Mouse (Mus musculus) erythroblast, embryonic 14.5 days (primary cell): ENCODE measurements around the gene Pdp2. TPM values are rescaled to one million over a fixed set of nuclear protein-coding genes. Genes with fewer than 3 reads are reported as not detected.

Experiments
- H3K27me3 ChIP-seq: 2 replicates; pipeline ENCODE4 v1.6.1; 2012; ENCODE audit warnings: inconsistent platforms; ENCODE audit not compliant: control insufficient read depth
- H3K36me3 ChIP-seq: 2 replicates; pipeline ENCODE4 v1.6.1; 2012; ENCODE audit warnings: mild to moderate bottlenecking, inconsistent platforms; ENCODE audit not compliant: control insufficient read depth
- H3K4me1 ChIP-seq: 2 replicates; pipeline ENCODE4 v1.6.1; 2012; ENCODE audit warnings: inconsistent platforms; ENCODE audit not compliant: control insufficient read depth
- H3K4me3 ChIP-seq: replicated peaks from 2 replicates; pipeline ENCODE3; 2012; ENCODE audit warnings: moderate library complexity, mild to moderate bottlenecking, inconsistent platforms
- H3K9me3 ChIP-seq: 2 replicates; pipeline ENCODE4 v1.6.1; 2012; ENCODE audit warnings: low read length, inconsistent platforms, mixed read lengths; ENCODE audit not compliant: control insufficient read depth
- GATA1 ChIP-seq: IDR thresholded peaks from 2 replicates; pipeline ENCODE4 v1.6.1; 2012; ENCODE audit warnings: low read length, inconsistent platforms, mixed read lengths
- TAL1 ChIP-seq: IDR thresholded peaks from 3 replicates; pipeline ENCODE4 v1.6.1; 2012; ENCODE audit warnings: low read length, inconsistent platforms, mixed read lengths
- polyA plus RNA-seq: library from polyadenylated mRNA; stranded (reverse); fragments of >175 nt; gene quantifications from 2 replicates; pipeline ENCODE4 v1.2.3, GENCODE M21; 2012

Pdp2 gene
- 0.01 and 0.02 TPM in 2 replicates for polyA plus RNA-seq

GRCm38 (mm10) chr8:104591133-104591834 lies at the start of gene Pdp2:
Gene Pdp2, plus strand, starts transcription at chr8:104591451.
- H3K4me3 ChIP-seq = peak within 1 kb of the TSS; percentile 84
- peaks cover 22% of the 10 kb centered on the region for H3K36me3 ChIP-seq
- H3K27me3 ChIP-seq = no peaks in the 10 kb centered on the region
- TF ChIP-seq GATA1 (no peak), TAL1 (no peak)
- H3K4me1 ChIP-seq = peaks cover 31% of the 10 kb centered on the region
- no peaks in the 10 kb centered on the region for H3K9me3 ChIP-seq

DNA sequence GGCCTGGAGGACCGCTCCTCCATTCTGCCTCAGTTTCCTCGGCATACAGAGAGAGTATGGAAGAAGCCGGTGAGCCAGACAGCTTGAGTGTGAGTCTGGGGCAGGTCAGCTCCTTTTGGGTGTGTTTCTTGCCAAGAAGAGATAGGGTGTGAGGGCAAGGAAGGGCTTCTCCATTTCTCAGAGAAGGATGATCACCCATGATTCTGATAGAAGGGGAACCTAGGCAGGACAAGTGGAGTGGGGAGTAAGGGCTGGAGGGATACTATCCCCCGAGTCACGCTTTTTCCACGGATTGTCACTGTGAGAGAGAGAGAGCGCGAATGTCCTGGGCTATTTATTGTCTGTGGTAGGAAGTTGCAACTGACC lies 49.8 kb upstream of the Pdp2 start:
- peaks cover 10% of the 10 kb centered on the region for H3K4me1 ChIP-seq
- H3K9me3 ChIP-seq = peaks cover 4% of the 10 kb centered on the region; the same call in 1 of the 2 replicates
- H3K36me3 ChIP-seq = no peaks in the 10 kb centered on the region
- peaks cover 72% of the 10 kb centered on the region for H3K27me3 ChIP-seq
- H3K4me3 ChIP-seq = peak overlapping the region; percentile 40
- no peak for TF ChIP-seq GATA1
- no peak for TF ChIP-seq TAL1

DNA sequence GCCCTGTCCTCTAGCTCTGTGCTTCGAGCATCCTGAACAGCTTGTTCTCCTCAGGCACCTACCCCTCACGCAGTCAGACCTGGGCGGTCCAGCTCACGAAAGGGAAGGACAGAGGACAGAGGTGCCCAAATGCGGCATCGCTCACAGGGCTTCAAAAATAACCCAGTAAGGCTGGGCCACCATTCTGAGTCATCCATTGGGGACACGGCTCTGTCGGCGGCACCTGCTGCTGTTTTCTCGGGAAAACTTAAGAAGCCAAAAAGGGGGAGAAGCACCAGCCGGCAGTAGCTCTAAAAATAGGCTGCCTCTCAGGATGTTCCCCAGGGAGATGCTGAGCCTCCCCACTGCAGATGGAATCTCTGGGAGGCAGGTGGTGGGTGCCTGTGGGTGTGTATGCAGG lies 49.1 kb upstream of the Pdp2 start:
- TF ChIP-seq TAL1 (no peak), GATA1 (no peak)
- H3K27me3 ChIP-seq = peaks cover 72% of the 10 kb centered on the region

GRCm38 (mm10) chr8:104543440-104544045 lies 47.7 kb upstream of the Pdp2 start:
- Histone ChIP-seq H3K9me3 (peaks cover 4% of the 10 kb centered on the region; the same call in 1 of the 2 replicates), H3K27me3 (peaks cover 59% of the 10 kb centered on the region)
- no peak for TF ChIP-seq TAL1
- no peak for TF ChIP-seq GATA1

More for the DNA sequence above, 49.1 kb upstream of the Pdp2 start:
- peaks cover 4% of the 10 kb centered on the region; the same call in 1 of the 2 replicates for H3K9me3 ChIP-seq
- no peak overlapping the region for H3K4me3 ChIP-seq
- H3K36me3 ChIP-seq = no peaks in the 10 kb centered on the region
- H3K4me1 ChIP-seq = peaks cover 10% of the 10 kb centered on the region

DNA sequence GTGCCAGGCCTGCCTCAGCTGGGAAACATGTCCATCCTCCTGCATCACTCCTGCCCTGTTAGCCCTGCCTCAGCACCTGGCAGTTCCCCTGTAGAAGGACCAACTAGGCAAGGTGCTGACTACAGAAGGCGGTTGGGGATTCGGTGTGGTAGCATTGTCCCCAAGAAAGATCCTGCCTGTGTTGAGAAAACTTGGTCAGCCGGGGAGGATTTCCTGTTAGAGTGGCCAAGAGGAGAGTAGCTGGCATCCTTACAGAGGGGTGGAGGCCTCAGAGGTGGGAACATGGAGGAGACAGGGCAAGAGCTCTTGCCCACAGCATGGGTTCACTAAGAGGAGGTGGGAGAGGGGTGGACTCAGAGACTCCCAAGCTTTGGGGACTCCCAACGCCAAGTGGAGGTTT lies 36.1 kb upstream of the Pdp2 start:
- Histone ChIP-seq H3K27me3 (no peaks in the 10 kb centered on the region), H3K4me1 (no peaks in the 10 kb centered on the region), H3K9me3 (no peaks in the 10 kb centered on the region), H3K36me3 (no peaks in the 10 kb centered on the region), H3K4me3 (no peak overlapping the region)
- TF ChIP-seq TAL1 (no peak), GATA1 (no peak)

More at GRCm38 (mm10) chr8:104543440-104544045, 47.7 kb upstream of the Pdp2 start:
- Histone ChIP-seq H3K4me3 (no peak overlapping the region), H3K36me3 (no peaks in the 10 kb centered on the region), H3K4me1 (peaks cover 10% of the 10 kb centered on the region)

DNA sequence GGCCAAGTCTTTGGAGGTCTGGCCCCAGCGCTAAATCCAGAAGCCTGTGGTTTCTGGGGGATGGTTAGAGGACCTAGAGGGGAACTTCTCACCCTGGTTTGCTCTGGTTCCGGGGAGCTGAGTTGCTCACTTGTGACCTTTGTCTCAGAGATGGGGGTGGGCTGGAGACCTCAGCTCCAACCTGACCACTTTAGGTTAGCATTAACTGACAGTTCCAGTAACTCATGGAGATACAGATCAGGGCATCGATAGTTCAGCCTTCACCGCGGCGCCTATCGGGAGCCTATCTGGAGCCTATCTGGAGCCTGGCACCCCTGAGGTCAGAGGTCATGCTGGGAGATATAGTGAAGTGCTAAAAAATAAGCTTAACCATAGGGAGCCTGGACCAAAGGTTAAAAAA lies 34.0 kb upstream of the Pdp2 start:
- no peaks in the 10 kb centered on the region for H3K4me1 ChIP-seq
- no peak overlapping the region for H3K4me3 ChIP-seq
- TF ChIP-seq TAL1 = no peak
- TF ChIP-seq GATA1 = no peak
- H3K9me3 ChIP-seq = no peaks in the 10 kb centered on the region
- no peaks in the 10 kb centered on the region for H3K36me3 ChIP-seq
- H3K27me3 ChIP-seq = no peaks in the 10 kb centered on the region

DNA sequence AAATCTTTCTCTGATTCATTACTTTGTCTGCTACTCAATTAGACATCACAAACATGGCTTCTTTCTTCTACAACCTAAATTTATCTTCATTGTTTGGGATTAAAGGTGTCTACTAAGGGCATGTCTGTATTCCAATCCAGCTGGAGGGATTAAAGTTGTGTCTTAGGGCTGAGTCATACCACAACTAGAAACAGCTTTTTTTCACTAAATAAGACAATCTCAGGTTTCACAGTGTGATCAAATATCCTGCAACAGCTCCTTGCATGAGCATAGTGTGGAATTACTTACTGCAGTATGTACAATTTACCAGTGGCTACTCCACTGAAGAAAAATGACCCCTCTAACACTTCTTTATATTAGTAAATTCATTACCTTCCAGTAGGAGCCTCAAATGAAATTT lies 30.5 kb upstream of the Pdp2 start:
- H3K27me3 ChIP-seq = no peaks in the 10 kb centered on the region
- H3K36me3 ChIP-seq = no peaks in the 10 kb centered on the region
- TF ChIP-seq GATA1 (no peak), TAL1 (no peak)
- 0 out of 2 replicates have a peak, but pooled peaks cover 2% of the 10 kb centered on the region for H3K4me1 ChIP-seq
- H3K4me3 ChIP-seq = no peak overlapping the region
- no peaks in the 10 kb centered on the region for H3K9me3 ChIP-seq

GRCm38 (mm10) chr8:104564633-104565456 lies 26.4 kb upstream of the Pdp2 start:
- TF ChIP-seq GATA1 = no peak
- TF ChIP-seq TAL1 = no peak
- Histone ChIP-seq H3K36me3 (no peaks in the 10 kb centered on the region), H3K4me1 (0 out of 2 replicates have a peak, but pooled peaks cover 2% of the 10 kb centered on the region), H3K27me3 (no peaks in the 10 kb centered on the region), H3K4me3 (no peak overlapping the region), H3K9me3 (no peaks in the 10 kb centered on the region)

DNA sequence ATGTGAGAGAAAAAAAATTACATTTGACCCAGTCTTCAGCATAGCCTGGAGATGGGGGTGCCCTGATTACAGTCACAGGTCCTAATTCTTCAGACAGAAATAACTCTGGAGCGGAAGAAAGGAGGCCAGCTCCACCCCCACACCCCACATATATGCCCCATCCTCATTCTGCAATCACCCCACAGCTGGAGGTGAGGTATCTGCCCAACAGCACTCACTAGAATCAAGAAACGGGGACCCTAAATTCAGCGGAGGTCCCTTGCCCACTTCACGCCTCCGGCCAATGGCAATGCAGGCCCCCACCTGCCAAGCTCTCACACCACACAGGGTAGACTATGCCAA lies 25.8 kb upstream of the Pdp2 start:
- TF ChIP-seq TAL1 = no peak
- no peak for TF ChIP-seq GATA1
- H3K36me3 ChIP-seq = no peaks in the 10 kb centered on the region
- no peaks in the 10 kb centered on the region for H3K9me3 ChIP-seq
- peaks cover 4% of the 10 kb centered on the region for H3K4me1 ChIP-seq
- no peaks in the 10 kb centered on the region for H3K27me3 ChIP-seq
- no peak overlapping the region for H3K4me3 ChIP-seq
